Mouse (Mus musculus): ENCODE measurements around the gene G6pd2. TPM values are rescaled to one million over a fixed set of nuclear protein-coding genes. Genes with fewer than 3 reads are reported as not detected.

G6pd2 gene
- not detected in 2 replicates for polyA plus RNA-seq (2021; fragmentation: Nextera tagmentation)
- long read RNA-seq, experiment 1, result 0 reads
- long read RNA-seq, experiment 2, result 0 reads

GRCm38 (mm10) chr5:61808516-61808915 is at the start of gene G6pd2:
G6pd2 (plus strand) TSS chr5:61808816.

Data from layer of hippocampus, adult 6 months (tissue).